Mouse (Mus musculus) spleen, adult 2 months (tissue): ENCODE measurements around the gene Hic1.

ENCODE experiments used
- CTCF ChIP-seq: fragments of 200-500 bp; IDR thresholded peaks from 2 replicates; pipeline ENCODE4 v1.5.1; 2011; ENCODE audit warnings: mild to moderate bottlenecking, inconsistent platforms; ENCODE audit not compliant: insufficient read depth, insufficient read length, insufficient replicate concordance; ENCODE audit errors: extremely low read depth
- POLR2A ChIP-seq: fragments of 200-500 bp; IDR thresholded peaks from 2 replicates; pipeline ENCODE4 v1.6.1; 2011; ENCODE audit warnings: low read depth, low read length, inconsistent platforms

DNA sequence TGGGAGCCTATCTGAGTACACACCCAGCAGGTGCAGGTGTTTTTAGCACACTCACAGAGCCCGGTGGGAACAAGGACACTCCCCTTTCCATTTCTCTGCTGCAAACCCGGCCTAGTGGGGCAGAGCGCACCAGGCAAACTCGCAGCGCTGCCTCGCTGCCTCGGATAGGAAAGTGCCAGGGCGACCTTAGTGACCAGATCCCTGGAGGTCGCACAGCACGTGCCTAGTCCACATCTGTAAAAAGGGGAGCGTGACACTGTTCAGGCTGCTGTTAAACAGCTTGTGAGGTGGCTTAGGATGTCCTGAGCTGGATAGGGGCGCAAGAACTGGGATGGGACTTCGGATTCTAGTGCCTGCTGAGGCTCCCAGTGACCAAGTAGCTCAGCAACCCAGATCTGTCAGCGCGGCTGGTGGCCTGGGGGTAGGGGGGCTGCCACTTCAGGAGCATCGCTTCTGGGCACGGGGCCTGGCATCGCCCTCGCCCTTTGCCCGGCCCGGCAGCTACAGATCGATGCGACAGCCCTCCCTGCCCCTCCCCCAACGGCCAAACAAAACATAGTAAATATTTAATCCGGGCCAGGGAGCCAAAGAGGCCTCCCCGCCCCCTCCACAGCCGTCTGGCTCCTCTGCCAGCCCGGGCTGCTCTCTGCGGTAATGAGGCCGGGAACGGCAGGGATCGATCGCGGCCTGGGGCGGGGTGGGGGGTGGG is 44.2 kb upstream of the Hic1 start:
- TF ChIP-seq POLR2A: no peak
- TF ChIP-seq CTCF: no peak
